ENCODE assay signal across 14 mouse cellular contexts in genomic region chr13:52596692-52597091, GRCm38 (mm10). TPM values are rescaled to one million over a fixed set of nuclear protein-coding genes. Genes with fewer than 3 reads are reported as not detected.
DNase-seq lines count a peak whose midpoint lies in the region; ATAC-seq lines count a peak whose summit lies in the region.
"Had no signal": no experiment of that assay in that cellular context is flagged by ENCODE, and none has a peak within 500 bp of the region (broad histone marks: within the 10 kb centered on the region; RNA-seq: fewer than 3 reads in every experiment).

No protein-coding gene starts in this region.

- peak; percentile 40 for DNase-seq in lung, postnatal 25 days (ENCODE audit: low spot score)
- no peak for DNase-seq in lung, postnatal 4 days
- peak; percentile 94 for DNase-seq in MEL-GATA-1-ER (ENCODE audit: extremely low read depth, low read depth)
- DNase-seq in liver, embryonic 11.5 days (ENCODE audit: low spot score): no peak
- no peak for DNase-seq in embryo, embryonic 9.5 days (ENCODE audit: extremely low spot score)
- no peak for DNase-seq in adrenal gland, postnatal 25 days
- DNase-seq: adrenal gland, adult 2 months; kidney, adult 8-10 months; lung, embryonic 14.5 days; retina, postnatal 1 day had no signal

- peak overlapping the region; percentile 3; the same call in 1 of the 2 replicates for H3K4me3 ChIP-seq in liver, embryonic 11.5 days (ENCODE audit: low read depth, low read length)
- H3K4me3 ChIP-seq: hindbrain, embryonic 13.5 days; midbrain, embryonic 15.5 days; neural tube, embryonic 12.5 days had no signal

- H3K9ac ChIP-seq in liver, embryonic 11.5 days (ENCODE audit: low read depth, low read length): no peak overlapping the region
- H3K9ac ChIP-seq: hindbrain, embryonic 13.5 days; lung, embryonic 14.5 days; midbrain, embryonic 15.5 days; neural tube, embryonic 12.5 days had no signal

- no peaks in the 10 kb centered on the region for H3K27me3 ChIP-seq in liver, embryonic 11.5 days (replicated peaks; ENCODE audit: control insufficient read depth, insufficient read depth, low read length)
- H3K27me3 ChIP-seq: hindbrain, embryonic 13.5 days; midbrain, embryonic 15.5 days; neural tube, embryonic 12.5 days had no signal

- no peaks in the 10 kb centered on the region for H3K36me3 ChIP-seq in liver, embryonic 11.5 days (ENCODE audit: control insufficient read depth, insufficient read depth, low read length)
- H3K36me3 ChIP-seq: hindbrain, embryonic 13.5 days; midbrain, embryonic 15.5 days; neural tube, embryonic 12.5 days had no signal

- no peak overlapping the region for H3K27ac ChIP-seq in liver, embryonic 11.5 days (ENCODE audit: low read depth, low read length)
- H3K27ac ChIP-seq: hindbrain, embryonic 13.5 days; midbrain, embryonic 15.5 days; neural tube, embryonic 12.5 days had no signal

- no peak for ATAC-seq in liver, embryonic 11.5 days (replicated peaks; ENCODE audit: low FRiP score)
- ATAC-seq in megakaryocyte-erythroid progenitor cell, adult 5-6 weeks (replicated peaks; ENCODE audit: low FRiP score, low TSS enrichment, poor library complexity, severe bottlenecking): peak; percentile 66
- ATAC-seq: midbrain, embryonic 15.5 days had no signal

- no peaks in the 10 kb centered on the region for H3K4me1 ChIP-seq in liver, embryonic 11.5 days (replicated peaks; ENCODE audit: control insufficient read depth, insufficient read depth, low read length)
- H3K4me1 ChIP-seq: hindbrain, embryonic 13.5 days; midbrain, embryonic 15.5 days; neural tube, embryonic 12.5 days had no signal

- H3K9me3 ChIP-seq in liver, embryonic 11.5 days (ENCODE audit: control insufficient read depth, low read length): no peaks in the 10 kb centered on the region
- H3K9me3 ChIP-seq: hindbrain, embryonic 13.5 days; midbrain, embryonic 15.5 days had no signal

- WGBS in liver, embryonic 11.5 days: 47% methylated on average over 5 of the region's 5 CpGs

- peak overlapping the region; percentile 23; the same call in 1 of the 2 replicates for H3K4me2 ChIP-seq in liver, embryonic 11.5 days
- H3K4me2 ChIP-seq: hindbrain, embryonic 13.5 days; lung, embryonic 14.5 days; midbrain, embryonic 15.5 days; neural tube, embryonic 12.5 days had no signal

RNA-seq across cellular contexts. Expression of gene Syk, which starts 13.7 kb away (rescaled TPM):
- 10.1 and 10.7 TPM in 2 replicates for polyA plus RNA-seq in liver, embryonic 11.5 days (2014; fragmentation: Nextera tagmentation; extraction: Ambion mirVana)
- total RNA-seq in megakaryocyte-erythroid progenitor cell, adult 5-6 weeks (2014; fragmentation: Nextera tagmentation): 28.9 and 34.0 TPM in 2 replicates
- 25.6 and 43.6 TPM in 2 replicates for total RNA-seq in megakaryocyte-erythroid progenitor cell, adult 5-6 weeks (2017)
- 3.1 and 3.4 TPM in 2 replicates for total RNA-seq in adrenal gland, postnatal 25 days (2021)

Comparison
In these comparisons a context has a peak if more than half of its experiments do, and no peak if none do; other contexts are left out.
1. DNase-seq: peak in lung, postnatal 25 days (single experiment) and MEL-GATA-1-ER (single experiment); none in lung, postnatal 4 days (0 of 2), liver, embryonic 11.5 days (single experiment), embryo, embryonic 9.5 days (single experiment) and adrenal gland, postnatal 25 days (single experiment).